Mouse (Mus musculus) spleen, postnatal 36 days (tissue): ENCODE measurements around the gene Aff1.

Experiments used
- DNase-seq, 2 experiments: peaks; one replicate each; pipeline ENCODE4 v3.0.0; 2022; ENCODE audit warnings: low spot score in 2 of 2, mixed read lengths in 1 of 2

Gene Aff1

GRCm38 (mm10) chr5:103691624-103692530, at the start of gene Aff1:
TSS of gene Aff1 (plus strand) at chr5:103692374.
- peak; percentile 89 to 90 for DNase-seq

- no peak for DNase-seq
Measured at GRCm38 (mm10) chr5:103644167-103644566, 48.0 kb upstream of the Aff1 start.

GRCm38 (mm10) chr5:103647320-103647719, 44.9 kb upstream of the Aff1 start:
- DNase-seq = no peak

DNA sequence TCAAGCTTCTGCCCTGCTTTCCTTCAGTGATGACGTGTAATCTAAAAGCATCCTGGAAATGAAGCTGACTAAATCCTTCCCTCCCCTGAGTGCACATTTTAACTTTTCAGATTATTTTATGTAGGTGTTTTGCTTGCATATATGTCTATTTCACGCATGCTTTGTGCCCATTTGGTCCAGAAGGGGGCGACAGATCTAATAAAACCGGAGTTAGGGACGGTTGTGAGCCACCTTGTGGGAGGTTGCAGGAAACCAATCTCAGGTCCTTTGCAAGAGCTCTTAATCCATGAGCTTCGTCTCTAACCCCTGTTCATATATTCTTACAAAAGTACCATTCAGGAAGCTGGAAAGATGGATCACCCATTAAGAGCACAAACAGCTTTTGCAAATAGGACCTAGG, 37.9 kb upstream of the Aff1 start:
- DNase-seq = peak; percentile 4 to 16

GRCm38 (mm10) chr5:103654780-103655179, 37.4 kb upstream of the Aff1 start:
- DNase-seq = no peak

GRCm38 (mm10) chr5:103655346-103656118, 36.6 kb upstream of the Aff1 start, which contains the start of gene 1700016H13Rik:
TSS of gene 1700016H13Rik (minus strand) at chr5:103656010.
- DNase-seq = peak; percentile 60 to 65

DNA sequence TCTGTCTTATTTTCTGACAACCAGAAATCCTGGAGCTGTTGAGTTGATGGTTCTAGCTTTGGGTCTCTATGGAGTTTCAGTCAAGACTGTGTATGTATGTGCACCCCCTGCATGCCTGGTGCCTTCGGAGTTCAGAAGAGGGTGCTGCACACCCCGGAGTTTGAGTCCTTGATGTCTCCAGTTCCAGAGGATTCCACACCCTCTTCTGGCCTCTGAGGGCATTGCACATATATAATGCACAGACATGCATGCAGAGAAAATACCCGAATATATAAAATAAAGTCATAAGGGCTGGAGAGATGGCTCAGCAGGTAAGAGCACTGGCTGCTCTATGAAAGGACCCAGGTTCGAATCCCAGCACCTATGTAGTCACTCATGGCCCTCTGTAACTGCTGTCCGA, 33.3 kb upstream of the Aff1 start:
- no peak for DNase-seq

DNA sequence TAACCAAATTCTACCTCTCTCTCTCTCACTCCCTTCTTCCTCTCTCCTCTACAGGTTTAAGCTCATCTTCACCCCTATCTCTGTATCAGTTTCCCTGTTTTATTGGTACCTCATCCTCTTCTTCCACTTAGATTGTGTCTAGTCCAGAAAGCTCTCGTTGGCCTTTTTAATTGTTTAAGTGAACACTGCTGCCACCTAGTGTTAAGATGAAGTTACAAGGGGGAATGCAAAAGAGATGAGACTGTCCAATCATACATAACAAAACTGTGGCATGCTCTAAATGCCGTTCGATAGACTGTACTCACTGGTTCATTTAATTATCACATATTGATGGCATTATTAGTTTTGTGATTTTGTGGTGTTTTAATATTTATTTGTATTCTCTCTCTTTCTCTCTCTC, 32.6 kb upstream of the Aff1 start:
- DNase-seq = peak in 1 of 2 experiments; percentile 26

DNA sequence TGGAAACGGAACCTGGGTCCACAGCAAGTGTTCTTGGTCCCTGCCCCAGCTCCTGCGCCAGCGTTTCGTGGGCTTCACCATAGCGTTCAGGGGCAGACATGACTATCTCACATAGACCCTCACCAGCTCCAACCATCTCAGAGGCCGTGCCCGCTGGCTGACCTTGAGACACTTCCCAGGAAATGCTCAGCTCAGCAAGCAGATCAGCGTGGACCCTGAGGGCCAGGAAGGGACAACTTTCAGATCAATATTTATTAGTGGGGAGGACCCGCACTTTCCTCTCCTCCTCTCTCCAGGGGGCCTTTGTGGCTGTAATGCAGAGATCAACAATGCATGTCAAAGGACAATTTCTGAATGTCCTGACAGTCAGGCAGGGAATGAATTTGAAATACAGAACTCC, 27.2 kb upstream of the Aff1 start:
- no peak for DNase-seq

GRCm38 (mm10) chr5:103665876-103666275, 26.3 kb upstream of the Aff1 start:
- DNase-seq = no peak

DNA sequence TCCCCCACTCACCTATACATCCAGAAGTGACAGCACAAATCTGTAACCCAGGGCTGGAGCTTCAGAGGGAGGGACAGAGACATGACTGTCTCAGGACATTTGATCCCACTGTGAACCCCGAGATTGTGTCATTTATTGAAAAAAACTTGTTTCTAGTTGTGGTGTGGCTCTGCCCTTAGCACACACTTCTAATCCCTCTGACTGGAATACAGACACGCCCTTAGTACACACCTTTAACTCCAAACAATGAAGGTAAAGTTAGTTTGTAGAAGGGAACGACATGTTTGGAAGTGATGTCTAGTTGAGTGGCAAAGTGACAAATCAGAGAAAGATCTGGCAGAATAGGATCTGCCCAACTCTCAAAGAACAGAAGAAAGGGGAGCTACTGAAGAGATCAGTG, 20.3 kb upstream of the Aff1 start:
- no peak for DNase-seq

GRCm38 (mm10) chr5:103673611-103674010, 18.6 kb upstream of the Aff1 start:
- DNase-seq = no peak

GRCm38 (mm10) chr5:103674482-103674881, 17.7 kb upstream of the Aff1 start:
- DNase-seq = no peak

GRCm38 (mm10) chr5:103676289-103676881, 15.8 kb upstream of the Aff1 start:
- no peak for DNase-seq

DNA sequence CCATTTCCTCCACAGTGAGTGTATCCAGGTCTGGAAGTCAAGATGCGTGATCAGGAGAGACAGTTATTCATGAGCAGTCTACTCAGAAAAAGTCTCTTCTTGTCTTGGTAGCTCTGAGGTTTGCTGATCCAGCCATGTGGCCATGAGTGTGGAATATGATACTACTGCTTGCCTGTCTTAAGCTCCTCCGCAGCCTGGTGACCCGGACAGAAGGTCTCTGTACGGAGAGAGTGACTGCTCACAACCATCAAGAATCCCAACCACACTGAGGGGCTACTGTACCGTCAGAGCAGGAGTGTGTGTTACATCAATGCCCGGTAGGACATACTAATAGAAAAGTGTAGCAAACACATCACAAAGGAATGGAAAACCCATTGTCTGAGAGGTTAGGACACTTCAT, 14.3 kb upstream of the Aff1 start:
- no peak for DNase-seq

GRCm38 (mm10) chr5:103678974-103679373, 13.2 kb upstream of the Aff1 start:
- DNase-seq = no peak

DNA sequence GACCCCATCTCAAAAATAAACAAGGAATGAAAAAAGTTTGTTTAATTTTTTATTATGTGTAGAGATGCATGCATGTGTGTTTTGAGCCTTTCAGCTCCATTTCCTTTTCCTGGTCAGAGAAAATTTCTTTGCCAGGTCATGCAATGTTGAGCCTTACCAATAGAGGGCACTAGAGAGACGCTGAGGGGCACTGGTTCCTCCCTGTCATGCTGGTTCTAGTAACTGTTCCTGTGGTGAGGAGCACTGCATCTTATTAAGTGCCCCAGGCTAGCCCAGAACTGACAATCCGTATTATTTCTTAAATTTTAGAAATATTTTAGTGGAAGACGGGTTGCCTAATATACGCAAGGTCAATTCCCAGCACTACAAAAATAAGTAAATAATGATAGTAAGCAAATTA, 11.8 kb upstream of the Aff1 start:
- peak; percentile 76 to 79 for DNase-seq

DNA sequence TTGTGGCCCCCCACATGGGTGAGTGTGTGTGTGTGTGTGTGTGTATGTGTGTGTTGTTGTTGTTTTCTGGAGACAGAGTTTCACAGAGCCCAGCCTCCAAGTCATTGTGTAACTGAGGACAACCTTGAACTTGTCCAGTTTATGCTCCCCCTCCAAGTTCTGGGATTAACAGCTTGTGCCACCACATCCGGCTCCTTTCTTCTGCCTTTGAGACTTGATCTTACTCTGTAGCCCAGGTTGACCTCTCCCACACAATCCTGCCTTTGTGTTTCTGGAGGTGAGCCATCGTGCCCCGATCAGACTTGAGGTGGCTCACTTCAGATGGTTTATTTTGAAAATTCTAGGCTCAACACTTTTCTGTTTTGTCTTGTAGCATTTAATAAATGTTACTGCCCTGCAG, 10.3 kb upstream of the Aff1 start:
- no peak for DNase-seq

DNA sequence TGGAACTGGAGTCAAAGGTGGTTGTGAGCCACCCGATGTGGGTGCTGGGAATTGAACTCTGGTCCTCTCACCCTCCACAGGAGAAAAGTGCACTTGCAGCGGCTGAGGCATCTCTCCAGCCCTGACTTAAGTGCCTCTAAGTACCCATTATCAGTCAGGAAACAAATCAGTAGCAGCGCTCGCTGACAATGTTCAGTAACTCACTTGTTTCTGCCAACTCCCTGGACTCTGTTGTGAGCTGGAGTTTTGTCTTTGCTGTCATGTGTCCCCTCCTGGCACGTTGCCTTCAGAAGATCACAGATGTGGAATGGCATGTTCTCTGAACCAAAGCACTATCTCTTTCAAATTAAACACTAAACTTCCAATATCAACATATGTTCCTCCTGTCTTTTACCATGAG, 2.5 kb upstream of the Aff1 start:
- no peak for DNase-seq

DNA sequence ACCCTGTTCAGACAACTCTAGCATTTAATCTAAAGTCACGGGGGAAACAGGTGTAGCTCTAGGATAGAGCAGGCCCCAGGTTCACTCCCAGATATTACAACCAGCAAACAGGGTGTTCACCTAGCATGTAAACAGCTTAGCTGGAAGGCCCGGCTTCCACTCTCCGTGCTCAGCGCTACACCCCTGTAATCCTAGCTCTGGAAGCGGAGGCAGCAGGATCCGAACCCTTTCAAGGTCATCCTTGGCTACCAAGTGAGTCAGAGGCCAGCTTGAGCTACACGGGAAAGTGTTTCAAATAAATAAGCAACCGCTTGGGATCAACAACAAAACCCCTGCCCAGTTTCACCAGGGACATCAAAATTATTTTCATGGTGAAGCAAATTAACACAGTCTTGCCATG, 2.0 kb upstream of the Aff1 start:
- no peak for DNase-seq

DNA sequence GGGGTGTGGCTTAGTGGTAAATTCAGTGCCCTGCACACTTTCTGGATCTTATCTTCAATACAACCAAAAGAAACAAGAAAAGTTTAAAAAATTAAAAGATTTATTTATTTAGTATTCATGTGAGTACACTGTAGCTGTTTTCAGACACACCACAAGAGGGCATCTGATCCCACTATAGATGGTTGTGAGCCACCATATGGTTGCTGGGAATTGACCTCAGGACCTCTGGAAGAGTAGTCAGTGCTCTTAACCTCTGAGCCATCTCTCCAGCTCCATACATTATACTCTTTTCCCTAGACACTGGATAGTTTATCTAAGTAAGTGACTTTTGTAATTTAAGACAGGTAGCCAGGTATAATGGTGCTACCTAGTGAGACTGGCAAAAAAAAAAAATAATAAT, 1.0 kb upstream of the Aff1 start:
- no peak for DNase-seq

GRCm38 (mm10) chr5:103692531-103693040, 412 bp downstream of the Aff1 start:
- DNase-seq = no peak
